Mouse (Mus musculus): ENCODE data around the gene Rps18. TPM values are rescaled to one million over a fixed set of nuclear protein-coding genes. Genes with fewer than 3 reads are reported as not detected.
A peak's percentile ranks its signal among the peaks of the same experiment; 100 is the strongest.

Rps18 gene
- polyA plus RNA-seq, 1 experiment from 2014 or later, result 1,341 TPM

DNA sequence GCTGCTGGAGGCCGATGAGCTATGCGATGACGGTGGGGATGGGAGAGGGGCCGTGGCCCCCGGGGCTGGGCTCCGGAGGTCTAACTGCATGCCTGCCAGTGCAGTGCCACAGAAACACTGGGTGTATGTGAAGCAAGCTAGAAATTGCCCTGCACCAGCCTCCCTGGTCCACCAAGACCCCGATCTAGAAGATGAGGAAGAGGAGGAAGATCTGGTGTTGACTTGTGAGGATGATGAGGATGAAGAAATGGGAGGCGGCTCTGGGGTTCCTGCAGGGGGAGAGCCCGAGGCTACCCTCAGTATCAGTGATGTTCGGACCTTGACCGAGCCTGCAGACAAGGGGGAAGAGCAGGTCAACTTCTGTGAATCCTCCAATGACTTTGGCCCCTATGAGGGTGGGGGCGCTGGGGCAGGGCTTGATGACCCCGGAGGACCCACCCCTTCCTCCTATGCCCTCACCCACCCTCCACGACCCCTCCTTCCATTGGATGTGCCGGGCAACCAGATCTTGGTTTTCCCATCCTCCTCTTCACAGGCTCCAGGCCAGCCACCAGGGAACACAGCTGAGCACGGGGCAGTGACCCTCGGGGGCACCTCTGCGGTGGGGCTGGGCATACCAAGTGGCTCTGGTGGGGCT is 38.0 kb downstream of the Rps18 start:
- peaks cover 20% of the 10 kb centered on the region for H3K4me1 ChIP-seq (ENCODE audit: control insufficient read depth, insufficient read depth, low read length)
- WGBS, result 85% methylated on average over 18 of the region's 18 CpGs
- H3K4me3 ChIP-seq (ENCODE audit: low read depth, low read length), result 0 out of 2 replicates have a peak overlapping the region, but pooled peaks have one; percentile 6

DNA sequence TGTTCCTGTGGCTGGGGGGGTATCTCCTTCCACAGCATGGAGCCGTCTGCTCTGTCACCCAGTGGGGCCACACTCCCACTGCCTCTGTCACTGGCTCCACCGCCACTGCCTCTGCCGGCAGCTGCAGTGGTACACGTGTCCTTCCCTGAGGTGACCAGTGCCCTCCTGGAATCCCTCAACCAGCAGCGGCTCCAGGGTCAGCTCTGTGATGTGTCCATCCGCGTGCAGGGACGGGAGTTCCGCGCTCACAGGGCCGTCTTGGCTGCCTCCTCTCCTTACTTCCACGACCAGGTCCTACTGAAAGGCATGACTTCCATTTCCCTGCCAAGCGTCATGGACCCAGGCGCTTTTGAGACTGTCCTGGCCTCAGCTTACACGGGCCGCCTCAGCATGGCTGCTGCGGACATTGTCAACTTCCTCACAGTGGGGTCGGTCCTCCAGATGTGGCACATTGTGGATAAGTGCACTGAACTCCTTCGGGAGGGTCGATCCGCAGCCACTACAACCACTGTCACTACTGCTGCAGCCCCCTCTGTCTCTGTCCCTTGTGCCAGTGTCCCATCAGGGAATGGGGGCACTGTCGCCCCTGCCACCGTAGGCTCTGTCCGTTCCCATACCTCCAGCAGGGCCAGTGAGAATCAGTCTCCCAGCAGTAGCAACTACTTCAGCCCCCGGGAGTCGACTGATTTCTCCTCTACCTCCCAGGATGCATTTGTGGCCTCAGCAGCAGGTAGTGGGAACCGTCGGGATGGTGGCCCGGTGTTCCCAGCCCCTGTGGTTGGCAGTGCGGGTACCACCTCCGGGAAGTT is 38.8 kb downstream of the Rps18 start:
- DNase-seq (ENCODE audit: low spot score) (no peak), ATAC-seq (ENCODE audit: insufficient read depth, low FRiP score, low TSS enrichment) (no peak)
- Histone ChIP-seq H3K9me3 (ENCODE audit: control insufficient read depth, low read length) (no peaks in the 10 kb centered on the region), H3K4me3 (ENCODE audit: low read depth, low read length) (peak overlapping the region; percentile 50), H3K9ac (ENCODE audit: low read length) (no peak overlapping the region), H3K27me3 (ENCODE audit: control insufficient read depth, insufficient read depth, low read length) (no peaks in the 10 kb centered on the region), H3K27ac (ENCODE audit: low read depth, low read length) (no peak overlapping the region), H3K4me1 (ENCODE audit: control insufficient read depth, insufficient read depth, low read length) (peaks cover 20% of the 10 kb centered on the region), H3K36me3 (ENCODE audit: control insufficient read depth, insufficient read depth, low read length) (peaks cover 17% of the 10 kb centered on the region), H3K4me2 (ENCODE audit: low read depth) (peak overlapping the region; percentile 54)
- 78% methylated on average over 31 of the region's 31 CpGs for WGBS

More for the DNA sequence above, 38.0 kb downstream of the Rps18 start:
- Histone ChIP-seq H3K9me3 (ENCODE audit: control insufficient read depth, low read length) (no peaks in the 10 kb centered on the region), H3K27ac (ENCODE audit: low read depth, low read length) (no peak overlapping the region), H3K36me3 (ENCODE audit: control insufficient read depth, insufficient read depth, low read length) (peaks cover 11% of the 10 kb centered on the region), H3K4me2 (ENCODE audit: low read depth) (no peak overlapping the region), H3K9ac (ENCODE audit: low read length) (no peak overlapping the region; the same call in 1 of the 2 replicates), H3K27me3 (ENCODE audit: control insufficient read depth, insufficient read depth, low read length) (no peaks in the 10 kb centered on the region)
- DNase-seq (ENCODE audit: low spot score) (no peak), ATAC-seq (ENCODE audit: insufficient read depth, low FRiP score, low TSS enrichment) (no peak)

DNA sequence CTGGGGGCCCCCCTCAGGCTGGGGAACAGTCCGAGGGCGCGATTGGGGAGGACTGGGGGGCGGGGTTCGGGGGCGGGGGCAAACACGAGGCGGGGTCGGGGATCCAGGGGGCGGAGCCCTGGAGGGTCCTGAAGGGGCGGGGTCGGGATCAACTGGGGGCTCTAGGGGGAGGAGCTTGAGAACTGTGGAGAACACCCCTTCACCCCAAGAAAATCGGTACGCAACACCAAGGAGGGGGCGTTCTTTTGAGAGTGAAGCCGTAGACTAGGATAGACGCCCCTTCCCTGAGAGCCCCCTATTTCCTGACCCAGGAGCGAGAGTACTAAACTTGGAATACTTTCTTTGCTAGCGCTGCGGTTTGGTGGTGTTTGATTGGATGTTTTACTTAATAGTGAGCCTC is 39.5 kb downstream of the Rps18 start:
- ATAC-seq (ENCODE audit: insufficient read depth, low FRiP score, low TSS enrichment) (peak; percentile 46), DNase-seq (ENCODE audit: low spot score) (no peak)
- peak overlapping the region; percentile 52 for H3K9ac ChIP-seq (ENCODE audit: low read length)
- WGBS, result 1% methylated on average over 18 of the region's 20 CpGs
- H3K27ac ChIP-seq (ENCODE audit: low read depth, low read length), result 0 out of 2 replicates have a peak overlapping the region, but pooled peaks have one; percentile 63
- H3K4me1 ChIP-seq (ENCODE audit: control insufficient read depth, insufficient read depth, low read length), result peaks cover 20% of the 10 kb centered on the region
- peak overlapping the region; percentile 54 for H3K4me2 ChIP-seq (ENCODE audit: low read depth)
- H3K9me3 ChIP-seq (ENCODE audit: control insufficient read depth, low read length), result no peaks in the 10 kb centered on the region
- peaks cover 23% of the 10 kb centered on the region for H3K36me3 ChIP-seq (ENCODE audit: control insufficient read depth, insufficient read depth, low read length)
- peak overlapping the region; percentile 50 for H3K4me3 ChIP-seq (ENCODE audit: low read depth, low read length)
- H3K27me3 ChIP-seq (ENCODE audit: control insufficient read depth, insufficient read depth, low read length), result no peaks in the 10 kb centered on the region

DNA sequence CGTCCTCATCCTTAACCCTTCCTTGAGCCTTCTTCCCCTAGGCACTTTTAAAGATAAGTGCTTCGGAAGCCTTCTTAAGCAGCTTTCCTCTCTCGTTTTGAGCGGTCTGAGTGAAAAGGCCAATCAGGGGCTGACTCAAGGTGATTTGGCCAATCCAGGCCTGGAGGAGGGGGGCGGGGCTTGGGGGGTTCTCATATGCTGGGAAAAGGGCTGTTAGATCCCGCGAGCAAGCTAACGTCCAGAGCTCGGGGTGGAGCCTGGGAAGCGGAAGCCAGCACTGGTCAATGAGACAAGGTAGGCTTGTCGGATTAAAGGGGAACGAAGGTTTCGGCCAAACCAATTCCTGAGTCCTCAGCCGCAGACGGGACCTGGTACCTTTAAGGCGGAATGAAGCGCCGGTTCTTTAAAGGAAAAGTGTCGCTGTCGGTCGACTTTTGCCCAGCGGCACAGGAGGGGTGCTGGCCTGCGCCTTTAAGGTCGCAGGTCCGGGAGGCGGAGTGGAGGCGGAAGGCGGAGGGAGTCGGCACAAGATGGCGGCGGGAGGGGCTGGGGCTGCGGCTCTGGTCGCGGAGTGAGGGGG is 40.0 kb downstream of the Rps18 start, which contains the start of the genes Tapbp and Zbtb22:
Gene Tapbp, plus strand, starts transcription at position 229 of the 580 bp plus-strand sequence.
Gene Zbtb22, plus strand, starts transcription at position 234 of the 580 bp plus-strand sequence.
- Histone ChIP-seq H3K9me3 (ENCODE audit: control insufficient read depth, low read length) (no peaks in the 10 kb centered on the region), H3K4me1 (ENCODE audit: control insufficient read depth, insufficient read depth, low read length) (peaks cover 20% of the 10 kb centered on the region), H3K4me2 (ENCODE audit: low read depth) (peak within 1 kb of the TSS; percentile 54), H3K36me3 (ENCODE audit: control insufficient read depth, insufficient read depth, low read length) (peaks cover 23% of the 10 kb centered on the region), H3K4me3 (ENCODE audit: low read depth, low read length) (peak within 1 kb of the TSS; percentile 50), H3K27ac (ENCODE audit: low read depth, low read length) (0 out of 2 replicates have a peak within 1 kb of the TSS, but pooled peaks have one; percentile 63), H3K27me3 (ENCODE audit: control insufficient read depth, insufficient read depth, low read length) (no peaks in the 10 kb centered on the region), H3K9ac (ENCODE audit: low read length) (peak within 1 kb of the TSS; percentile 52)
- WGBS, result under 1% methylated on average over 31 of the region's 34 CpGs
- DNase-seq (ENCODE audit: low spot score) (peak; percentile 97), ATAC-seq (ENCODE audit: insufficient read depth, low FRiP score, low TSS enrichment) (peak; percentile 89)

DNA sequence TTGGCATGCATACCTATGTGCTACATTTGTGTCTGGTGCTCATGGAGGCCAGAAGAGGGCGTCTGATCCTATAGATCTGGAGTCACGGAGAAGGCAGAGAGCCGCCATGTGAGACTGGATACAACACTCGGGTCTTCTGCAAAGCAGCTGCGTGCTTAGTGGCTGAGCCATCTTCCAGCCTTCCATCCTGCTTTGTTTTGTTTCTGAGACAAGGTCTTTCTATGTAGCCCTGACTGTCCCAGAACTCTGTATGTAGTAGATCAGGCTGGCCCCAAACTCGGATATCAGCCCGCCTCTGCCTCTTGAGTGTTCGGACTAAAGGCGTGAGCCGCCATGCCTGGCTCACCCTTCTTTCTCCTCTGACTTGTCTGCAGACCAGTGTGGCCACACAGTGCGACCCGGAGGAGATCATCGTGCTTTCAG is 40.8 kb downstream of the Rps18 start:
- WGBS, result 73% methylated on average over 13 of the region's 13 CpGs
- H3K9ac ChIP-seq (ENCODE audit: low read length), result no peak overlapping the region
- peaks cover 24% of the 10 kb centered on the region for H3K4me1 ChIP-seq (ENCODE audit: control insufficient read depth, insufficient read depth, low read length)
- peaks cover 23% of the 10 kb centered on the region for H3K36me3 ChIP-seq (ENCODE audit: control insufficient read depth, insufficient read depth, low read length)
- no peak for DNase-seq (ENCODE audit: low spot score)
- H3K9me3 ChIP-seq (ENCODE audit: control insufficient read depth, low read length), result no peaks in the 10 kb centered on the region
- H3K27ac ChIP-seq (ENCODE audit: low read depth, low read length), result no peak overlapping the region
- no peak for ATAC-seq (ENCODE audit: insufficient read depth, low FRiP score, low TSS enrichment)
- H3K4me2 ChIP-seq (ENCODE audit: low read depth), result no peak overlapping the region; the same call in 1 of the 2 replicates
- H3K27me3 ChIP-seq (ENCODE audit: control insufficient read depth, insufficient read depth, low read length), result no peaks in the 10 kb centered on the region
- H3K4me3 ChIP-seq (ENCODE audit: low read depth, low read length), result no peak overlapping the region; the same call in 1 of the 2 replicates

DNA sequence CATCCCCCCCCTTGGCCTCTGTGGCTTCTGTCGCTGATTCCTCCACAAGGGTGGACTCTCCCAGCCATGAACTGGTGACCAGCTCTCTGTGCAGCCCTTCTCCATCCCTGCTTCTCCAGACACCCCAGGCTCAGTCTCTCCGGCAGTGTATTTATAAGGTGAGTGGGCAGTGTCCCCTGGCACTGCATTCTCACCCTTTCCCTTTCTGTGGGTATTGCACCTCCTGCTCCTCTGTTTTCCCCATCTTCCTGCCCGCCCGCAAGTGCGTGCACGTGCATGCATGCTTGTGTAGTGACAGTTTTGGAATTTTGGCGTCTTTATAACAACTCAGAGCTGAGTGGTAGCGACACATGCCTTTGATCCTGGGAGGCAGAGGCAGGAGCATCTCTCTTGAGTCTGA is 41.9 kb downstream of the Rps18 start:
- DNase-seq (ENCODE audit: low spot score) (no peak), ATAC-seq (ENCODE audit: insufficient read depth, low FRiP score, low TSS enrichment) (no peak)
- Histone ChIP-seq H3K4me1 (ENCODE audit: control insufficient read depth, insufficient read depth, low read length) (peaks cover 17% of the 10 kb centered on the region), H3K9me3 (ENCODE audit: control insufficient read depth, low read length) (no peaks in the 10 kb centered on the region), H3K4me2 (ENCODE audit: low read depth) (no peak overlapping the region), H3K4me3 (ENCODE audit: low read depth, low read length) (no peak overlapping the region), H3K36me3 (ENCODE audit: control insufficient read depth, insufficient read depth, low read length) (peaks cover 23% of the 10 kb centered on the region), H3K27ac (ENCODE audit: low read depth, low read length) (no peak overlapping the region), H3K27me3 (ENCODE audit: control insufficient read depth, insufficient read depth, low read length) (no peaks in the 10 kb centered on the region), H3K9ac (ENCODE audit: low read length) (no peak overlapping the region)
- 96% methylated on average over 8 of the region's 8 CpGs for WGBS

DNA sequence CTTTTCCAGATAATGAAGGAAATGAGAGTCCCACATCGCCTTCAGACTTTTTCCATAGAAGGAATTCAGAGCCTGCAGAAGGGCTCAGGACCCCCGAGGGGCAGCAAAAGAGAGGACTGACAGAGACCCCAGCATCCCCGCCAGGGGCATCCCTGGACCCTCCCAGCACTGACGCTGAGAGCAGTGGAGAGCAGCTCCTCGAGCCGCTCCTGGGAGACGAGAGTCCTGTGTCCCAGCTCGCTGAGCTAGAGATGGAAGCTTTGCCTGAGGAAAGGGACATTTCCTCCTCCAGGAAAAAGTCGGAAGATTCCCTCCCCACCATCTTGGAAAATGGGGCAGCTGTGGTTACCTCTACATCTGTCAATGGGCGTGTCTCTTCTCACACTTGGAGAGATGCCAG is 42.5 kb downstream of the Rps18 start:
- H3K4me1 ChIP-seq (ENCODE audit: control insufficient read depth, insufficient read depth, low read length), result peaks cover 14% of the 10 kb centered on the region
- ATAC-seq (ENCODE audit: insufficient read depth, low FRiP score, low TSS enrichment) (no peak), DNase-seq (ENCODE audit: low spot score) (no peak)
- H3K4me3 ChIP-seq (ENCODE audit: low read depth, low read length), result no peak overlapping the region
- H3K9me3 ChIP-seq (ENCODE audit: control insufficient read depth, low read length), result no peaks in the 10 kb centered on the region
- H3K27ac ChIP-seq (ENCODE audit: low read depth, low read length), result no peak overlapping the region
- H3K4me2 ChIP-seq (ENCODE audit: low read depth), result no peak overlapping the region
- peaks cover 23% of the 10 kb centered on the region for H3K36me3 ChIP-seq (ENCODE audit: control insufficient read depth, insufficient read depth, low read length)
- WGBS, result 94% methylated on average over 10 of the region's 10 CpGs
- H3K9ac ChIP-seq (ENCODE audit: low read length), result no peak overlapping the region
- no peaks in the 10 kb centered on the region for H3K27me3 ChIP-seq (ENCODE audit: control insufficient read depth, insufficient read depth, low read length)

DNA sequence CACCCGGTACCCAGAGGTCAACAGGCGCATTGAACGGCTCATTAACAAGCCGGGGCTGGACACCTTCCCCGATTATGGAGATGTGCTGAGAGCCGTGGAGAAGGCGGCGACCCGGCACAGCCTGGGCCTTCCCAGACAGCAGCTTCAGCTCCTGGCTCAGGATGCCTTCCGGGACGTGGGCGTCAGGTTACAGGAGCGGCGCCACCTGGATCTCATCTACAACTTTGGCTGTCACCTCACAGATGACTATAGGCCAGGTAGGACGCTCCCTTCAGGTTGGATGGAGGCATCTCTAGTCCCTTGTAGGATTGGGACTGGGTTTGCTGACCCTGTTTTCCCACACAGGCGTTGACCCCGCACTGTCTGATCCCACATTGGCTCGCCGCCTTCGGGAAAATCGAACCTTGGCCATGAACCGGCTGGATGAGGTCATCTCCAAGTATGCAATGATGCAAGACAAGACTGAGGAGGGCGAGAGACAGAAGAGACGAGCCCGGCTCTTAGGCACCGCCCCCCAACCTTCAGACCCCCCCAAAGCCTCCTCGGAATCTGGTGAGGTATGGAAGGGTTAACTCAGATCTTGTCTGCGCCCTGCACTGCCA is 43.9 kb downstream of the Rps18 start:
- ATAC-seq (ENCODE audit: insufficient read depth, low FRiP score, low TSS enrichment), result no peak
- Histone ChIP-seq H3K27ac (ENCODE audit: low read depth, low read length) (no peak overlapping the region), H3K4me1 (ENCODE audit: control insufficient read depth, insufficient read depth, low read length) (peaks cover 19% of the 10 kb centered on the region), H3K9ac (ENCODE audit: low read length) (no peak overlapping the region), H3K36me3 (ENCODE audit: control insufficient read depth, insufficient read depth, low read length) (peaks cover 23% of the 10 kb centered on the region), H3K9me3 (ENCODE audit: control insufficient read depth, low read length) (no peaks in the 10 kb centered on the region), H3K27me3 (ENCODE audit: control insufficient read depth, insufficient read depth, low read length) (no peaks in the 10 kb centered on the region), H3K4me2 (ENCODE audit: low read depth) (no peak overlapping the region), H3K4me3 (ENCODE audit: low read depth, low read length) (no peak overlapping the region)
- 93% methylated on average over 28 of the region's 28 CpGs for WGBS
- DNase-seq (ENCODE audit: low spot score), result no peak

Data from neural tube, embryonic 11.5 days (tissue).